Mouse (Mus musculus) kidney, adult 11 months (tissue): ENCODE results near the gene Abcc9.

Experiments used
- DNase-seq: peaks from one replicate; pipeline ENCODE4 v3.0.0; 2022

Gene Abcc9

DNA sequence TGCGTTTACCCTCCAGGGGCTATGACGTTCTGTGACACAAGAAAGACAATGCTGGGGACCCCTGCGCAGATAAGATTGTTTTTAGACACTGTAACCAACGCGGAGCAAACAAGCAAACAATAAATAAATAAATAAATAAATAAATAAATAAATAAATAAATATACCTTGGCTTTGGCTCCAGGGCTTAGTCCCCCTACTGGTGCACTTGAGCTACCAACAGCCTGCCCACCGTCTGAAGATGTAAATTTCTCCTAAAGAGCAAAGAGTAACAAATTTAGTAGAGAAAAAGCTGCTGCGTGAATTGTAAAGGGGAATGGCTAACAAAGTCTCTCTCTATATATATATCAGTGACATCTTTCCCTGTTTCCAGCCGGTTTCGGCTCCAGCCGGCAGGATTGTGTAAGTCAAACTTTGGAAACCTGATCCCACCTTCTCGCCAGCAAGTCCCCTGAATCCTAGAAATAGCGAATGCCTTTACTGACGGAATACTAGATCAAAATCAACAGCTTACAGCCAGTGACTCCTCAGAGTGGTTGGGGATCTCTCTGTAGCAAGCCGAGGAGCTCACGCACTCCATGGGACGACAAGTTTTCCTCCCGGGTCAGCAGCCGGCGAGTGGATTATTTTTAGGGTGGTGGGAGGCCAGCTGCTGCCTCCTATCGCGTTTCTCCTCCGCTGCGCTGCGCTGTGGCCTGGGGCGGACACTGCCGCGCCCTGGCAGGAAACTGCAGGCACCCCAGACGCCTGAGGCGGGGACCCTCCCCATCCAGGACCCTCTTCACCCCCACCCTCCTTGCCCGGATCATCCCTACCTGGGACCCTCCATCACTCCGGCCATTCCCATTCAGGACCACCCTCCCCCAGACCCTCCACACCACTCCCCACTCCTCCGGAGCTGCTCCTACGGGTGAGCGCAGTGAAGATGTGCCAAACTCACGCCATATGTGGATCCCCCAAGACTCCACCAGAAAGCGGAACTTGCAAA lies at the start of gene Abcc9:
TSS of gene Abcc9 (minus strand) at position 664 of the 986 bp plus-strand sequence.
- no peak for DNase-seq

DNA sequence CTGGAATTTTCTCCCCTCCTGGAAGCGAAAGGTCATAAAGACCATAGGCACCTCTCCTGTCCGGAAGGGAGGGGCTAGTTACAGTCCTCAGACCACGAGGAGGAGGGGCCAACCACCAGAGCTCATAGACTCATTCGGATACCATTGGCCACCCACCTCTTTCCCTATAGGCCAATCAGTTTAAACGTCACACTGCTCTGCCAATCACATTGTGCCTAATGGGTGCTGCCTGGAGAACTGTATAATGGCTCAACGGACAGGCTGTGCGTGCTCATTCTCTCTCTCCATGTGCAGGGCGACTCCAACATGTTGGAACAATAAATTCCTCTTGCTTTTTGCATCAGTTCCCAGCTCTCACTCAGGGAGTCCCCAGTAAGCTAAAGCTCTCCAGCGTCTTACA lies 49.2 kb upstream of the Abcc9 start:
- no peak for DNase-seq

DNA sequence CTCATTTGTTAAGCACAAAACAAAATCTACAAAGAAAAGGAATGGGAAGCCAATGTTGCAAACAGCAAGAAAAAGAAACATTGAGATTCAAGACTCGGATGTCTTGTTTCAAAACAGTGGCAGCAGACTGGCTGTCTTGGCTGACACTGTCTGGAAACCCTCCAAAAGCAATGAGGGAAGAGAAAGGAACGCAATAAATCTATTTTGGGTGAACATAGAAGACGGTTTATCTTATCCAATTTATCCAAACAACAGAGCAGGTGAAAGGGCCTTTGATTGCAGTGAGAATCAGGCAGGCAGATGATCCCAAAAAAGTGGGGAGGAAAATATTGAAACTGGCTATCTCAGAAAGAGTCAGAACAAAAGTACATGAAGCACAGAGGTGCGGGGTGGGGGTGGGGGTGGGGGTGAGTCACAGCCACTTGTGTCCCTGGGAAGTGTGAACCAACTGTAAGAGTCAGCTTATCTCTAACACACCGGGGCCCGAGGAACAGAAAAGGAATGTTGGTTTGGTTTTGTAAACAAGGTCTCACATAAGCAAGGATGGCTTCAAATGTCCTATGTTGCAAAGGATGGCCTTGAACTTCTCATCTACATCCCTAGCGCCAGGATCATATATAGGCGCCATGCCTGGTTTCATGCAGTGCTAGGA lies 46.1 kb upstream of the Abcc9 start:
- DNase-seq, result no peak

GRCm38 (mm10) chr6:142747165-142747564 lies 45.0 kb upstream of the Abcc9 start:
- DNase-seq, result no peak

DNA sequence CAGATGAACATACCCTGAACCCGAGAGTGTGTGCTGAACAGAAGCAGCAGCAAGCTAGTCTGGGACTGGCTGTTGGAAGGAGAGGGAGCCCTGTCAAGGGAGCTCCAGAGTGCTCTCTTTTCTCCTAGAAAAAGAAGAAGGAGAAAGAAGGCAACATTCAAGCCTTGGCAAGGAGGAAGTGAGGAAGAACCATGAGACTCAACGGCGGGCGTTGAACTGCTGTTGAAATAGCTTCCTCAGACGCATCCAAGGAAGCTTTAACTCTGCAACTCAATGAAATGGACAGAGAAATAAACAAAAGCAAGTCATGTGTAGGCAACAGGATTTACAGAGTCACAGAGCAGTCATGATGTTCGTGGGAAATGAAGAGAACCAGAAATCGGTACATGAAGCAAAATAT lies 44.6 kb upstream of the Abcc9 start:
- no peak for DNase-seq

DNA sequence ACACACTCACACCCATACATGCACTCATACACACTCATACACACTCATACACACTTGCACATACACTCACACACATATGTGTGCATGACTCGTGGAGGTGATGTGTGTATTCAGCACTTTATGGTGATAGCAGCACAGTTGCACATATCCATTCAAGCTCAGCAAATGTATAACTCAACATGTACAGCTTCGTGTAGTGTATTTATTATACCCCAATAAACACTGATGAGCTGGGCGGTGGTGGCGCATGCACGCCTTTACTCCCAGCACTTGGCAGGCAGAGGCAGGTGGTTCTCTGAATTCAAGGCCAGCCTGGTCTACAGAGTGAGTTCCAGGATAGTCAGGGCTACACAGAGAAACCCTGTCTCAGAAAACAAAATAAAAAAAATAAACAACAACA lies 43.4 kb upstream of the Abcc9 start:
- no peak for DNase-seq

- DNase-seq, result no peak
These were observed 41.1 kb upstream of the Abcc9 start for GRCm38 (mm10) chr6:142743193-142743592.

DNA sequence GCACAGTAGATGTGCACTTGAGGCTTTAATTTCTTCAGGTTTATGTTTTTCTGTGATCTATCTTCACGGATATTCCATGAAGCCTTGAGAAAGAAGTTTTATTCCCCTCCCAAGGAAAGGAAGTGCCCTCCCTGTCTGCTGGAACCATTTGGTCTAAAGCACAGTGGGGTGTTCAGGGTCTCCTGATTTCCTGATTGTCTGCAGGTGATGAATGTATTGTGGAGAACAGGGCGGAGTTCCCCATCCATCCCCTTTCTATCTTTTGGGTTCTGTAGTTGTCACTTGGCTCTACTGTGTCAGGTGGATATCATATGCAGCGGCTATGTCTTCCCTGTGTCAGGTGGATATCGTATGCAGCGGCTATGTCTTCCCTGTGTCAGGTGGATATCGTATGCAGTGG lies 39.6 kb upstream of the Abcc9 start:
- DNase-seq, result no peak

GRCm38 (mm10) chr6:142738637-142739036 lies 36.5 kb upstream of the Abcc9 start:
- no peak for DNase-seq

GRCm38 (mm10) chr6:142738225-142738624 lies 36.1 kb upstream of the Abcc9 start:
- DNase-seq, result no peak

GRCm38 (mm10) chr6:142735302-142736005 lies 33.3 kb upstream of the Abcc9 start:
- DNase-seq, result no peak

- no peak for DNase-seq
These were observed 30.6 kb upstream of the Abcc9 start for GRCm38 (mm10) chr6:142732567-142733290.

- no peak for DNase-seq
These were observed 23.9 kb upstream of the Abcc9 start for GRCm38 (mm10) chr6:142726032-142726431.

GRCm38 (mm10) chr6:142721731-142722130 lies 19.6 kb upstream of the Abcc9 start:
- DNase-seq, result no peak

DNA sequence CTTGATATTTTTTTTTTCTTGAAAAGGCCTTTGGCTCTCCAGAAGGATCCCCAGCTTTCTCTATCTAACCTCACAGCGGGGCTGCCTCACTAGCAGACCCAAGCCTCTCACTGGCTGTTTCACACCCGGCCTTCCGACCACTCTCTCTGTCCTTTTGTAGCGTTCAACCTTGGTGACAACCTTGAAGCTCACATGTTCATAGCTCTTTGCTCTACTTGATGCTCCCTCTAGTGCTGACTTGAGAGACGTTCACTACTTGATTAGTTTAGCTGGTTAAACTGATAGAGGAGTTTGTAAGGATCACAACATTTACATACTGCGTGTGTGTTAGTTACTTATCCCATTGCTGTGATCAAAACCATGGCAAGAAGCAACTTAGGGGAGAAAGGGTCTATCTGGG lies 18.5 kb upstream of the Abcc9 start:
- no peak for DNase-seq

DNA sequence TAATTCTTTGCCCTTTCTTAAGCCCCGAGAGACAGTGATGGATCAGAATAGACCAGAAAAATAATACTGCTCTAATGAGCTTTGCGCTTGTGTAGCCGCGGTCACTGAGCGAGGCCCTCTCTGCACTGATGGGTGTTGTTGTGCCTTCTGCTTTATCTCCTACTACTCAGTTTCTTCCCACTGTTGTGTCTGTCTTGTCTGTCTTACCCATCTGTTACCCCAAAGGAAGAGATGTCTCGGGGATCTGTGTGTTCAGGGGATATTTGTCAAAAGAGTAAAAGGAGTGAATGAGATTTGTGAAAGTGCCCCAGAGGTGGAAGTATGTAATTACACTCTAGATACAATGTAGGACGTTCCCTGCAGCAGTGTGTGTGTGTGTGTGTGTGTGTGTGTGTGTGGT lies 16.1 kb upstream of the Abcc9 start:
- no peak for DNase-seq

GRCm38 (mm10) chr6:142717186-142717585 lies 15.1 kb upstream of the Abcc9 start:
- no peak for DNase-seq

DNA sequence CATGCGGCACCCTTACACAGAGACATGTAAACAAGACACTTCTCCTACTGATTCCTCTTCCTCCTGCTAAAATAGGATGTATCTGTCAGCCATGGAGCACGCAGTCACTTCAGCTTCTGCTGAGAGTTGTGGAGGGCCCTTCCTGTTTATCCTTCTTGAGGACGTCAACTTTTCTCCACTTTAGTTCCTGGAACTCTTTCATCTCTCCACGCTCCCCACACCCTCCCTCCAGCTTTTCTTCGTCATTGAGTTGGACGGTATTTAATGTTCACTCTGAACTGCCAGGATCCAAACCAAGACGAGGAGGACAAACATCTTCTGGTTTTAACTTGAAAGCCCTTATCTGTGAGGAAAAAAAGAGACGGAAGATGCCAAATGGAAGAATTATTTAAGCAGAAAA lies 12.9 kb upstream of the Abcc9 start:
- no peak for DNase-seq

- no peak for DNase-seq
These were observed 9.0 kb upstream of the Abcc9 start for GRCm38 (mm10) chr6:142711106-142711505.

DNA sequence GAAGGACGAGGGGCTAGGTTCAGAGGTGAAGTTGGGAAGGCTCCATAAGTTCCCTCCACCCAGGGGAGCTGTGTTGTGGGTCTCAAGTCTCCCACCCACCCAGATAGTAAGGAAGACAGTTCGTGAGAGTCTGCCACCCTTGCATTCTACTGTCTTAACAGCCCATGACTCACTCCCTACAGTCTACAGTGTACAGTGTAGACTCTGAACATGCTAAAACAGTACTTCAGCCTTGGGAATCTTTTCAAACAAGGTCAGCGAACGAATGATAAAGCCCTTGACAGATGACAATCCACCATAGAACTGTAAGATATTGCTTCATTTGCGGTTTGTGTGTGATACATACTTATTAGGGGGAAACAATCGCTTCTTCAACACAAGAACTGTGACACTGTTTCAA lies 8.6 kb upstream of the Abcc9 start:
- no peak for DNase-seq

DNA sequence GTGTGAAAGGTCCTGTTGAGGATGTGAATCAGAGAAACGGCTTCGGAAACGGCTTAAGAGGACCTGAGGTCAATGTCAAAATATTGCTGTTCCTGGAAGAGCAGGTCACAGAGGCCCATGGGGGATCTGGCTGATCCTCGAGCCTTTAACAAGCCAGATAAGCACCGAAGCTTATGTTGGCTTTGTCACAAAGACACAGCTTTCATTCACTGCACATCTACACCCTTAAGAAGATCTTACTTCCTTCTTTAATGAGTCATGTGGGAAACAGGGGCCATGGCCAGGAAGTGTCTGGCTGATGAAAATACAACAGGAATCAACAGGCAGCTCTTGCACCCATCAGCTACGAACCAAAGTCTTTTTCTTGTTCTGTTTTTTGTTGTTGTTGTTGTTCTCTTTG lies 6.3 kb upstream of the Abcc9 start:
- DNase-seq, result no peak

- DNase-seq, result no peak
These were observed 4.6 kb upstream of the Abcc9 start for GRCm38 (mm10) chr6:142706688-142707087.

- DNase-seq, result no peak
These were observed 1.4 kb upstream of the Abcc9 start for GRCm38 (mm10) chr6:142703441-142703930.
